Mouse (Mus musculus): ENCODE measurements around the gene Apoh. TPM values are rescaled to one million over a fixed set of nuclear protein-coding genes. Genes with fewer than 3 reads are reported as not detected.

Gene Apoh
- polyA plus RNA-seq, 1 experiment from 2014 or later, result not detected

- Histone ChIP-seq H3K9me3 (no peaks in the 10 kb centered on the region), H3K27me3 (no peaks in the 10 kb centered on the region), H3K27ac (replicated peaks) (no peak overlapping the region), H3K4me3 (no peak overlapping the region), H3K9ac (replicated peaks) (no peak overlapping the region), H3K4me1 (no peaks in the 10 kb centered on the region), H3K4me2 (replicated peaks) (no peak overlapping the region), H3K36me3 (no peaks in the 10 kb centered on the region)
- 92% methylated on average over 7 of the region's 7 CpGs for whole genome bisulfite sequencing
- ATAC-seq (replicated peaks), result no peak
Measured at GRCm38 (mm10) chr11:108396076-108396829, 53.1 kb downstream of the Apoh start.

GRCm38 (mm10) chr11:108409876-108410644 lies 66.9 kb downstream of the Apoh start:
- Histone ChIP-seq H3K36me3 (no peaks in the 10 kb centered on the region), H3K4me2 (replicated peaks) (no peak overlapping the region), H3K4me1 (0 out of 2 replicates have a peak, but pooled peaks cover 7% of the 10 kb centered on the region), H3K9ac (replicated peaks) (no peak overlapping the region), H3K4me3 (no peak overlapping the region), H3K27me3 (no peaks in the 10 kb centered on the region), H3K27ac (replicated peaks) (peak overlapping the region; percentile 68), H3K9me3 (no peaks in the 10 kb centered on the region)
- peak; percentile 81 for ATAC-seq (replicated peaks)
- WGBS, result 36% methylated on average over 8 of the region's 9 CpGs

DNA sequence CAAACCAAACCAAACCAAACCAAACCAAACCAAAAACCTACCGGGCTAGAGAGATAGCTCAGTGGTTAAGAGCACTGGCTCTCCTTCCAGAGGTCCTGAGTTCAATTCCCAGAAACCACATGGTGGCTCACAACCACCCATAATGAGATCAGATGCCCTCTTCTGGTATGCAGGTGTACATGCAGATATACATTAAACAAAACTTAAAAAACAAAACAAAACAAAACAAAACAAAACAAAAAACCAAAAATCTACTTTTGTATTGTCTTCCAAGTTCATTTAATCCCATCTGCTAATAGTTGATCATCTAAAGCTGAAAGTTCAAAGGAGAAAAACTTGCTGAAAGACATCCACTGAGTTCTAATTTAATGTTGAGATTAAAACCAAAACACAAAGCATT lies 73.2 kb downstream of the Apoh start:
- Histone ChIP-seq H3K27me3 (no peaks in the 10 kb centered on the region), H3K27ac (replicated peaks) (no peak overlapping the region), H3K9me3 (no peaks in the 10 kb centered on the region), H3K9ac (replicated peaks) (no peak overlapping the region), H3K4me2 (replicated peaks) (no peak overlapping the region), H3K4me1 (no peaks in the 10 kb centered on the region), H3K4me3 (no peak overlapping the region), H3K36me3 (no peaks in the 10 kb centered on the region)
- WGBS, result 97% methylated on average over 1 of the region's 1 CpGs
- no peak for ATAC-seq (replicated peaks)

DNA sequence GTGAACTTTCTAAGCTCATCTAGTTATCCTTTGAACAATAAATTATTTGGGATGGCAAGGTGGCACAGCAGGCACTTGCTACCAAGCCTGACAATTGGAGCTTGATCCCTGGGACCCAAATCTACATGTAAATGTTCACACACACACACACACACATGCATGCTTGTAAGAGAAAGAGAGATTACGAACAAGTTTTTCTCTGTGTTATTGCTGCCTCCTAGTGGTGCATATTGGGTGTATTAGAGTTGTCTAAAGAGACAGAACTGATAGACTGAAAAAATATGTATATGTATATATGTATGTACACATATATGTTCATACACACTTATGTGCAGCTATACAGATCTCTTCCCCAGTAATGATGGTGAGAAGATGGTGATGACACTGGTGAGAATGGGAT lies 75.4 kb downstream of the Apoh start:
- ATAC-seq (replicated peaks), result 0 out of 2 replicates have a peak, but pooled peaks have one; percentile 35
- Histone ChIP-seq H3K4me3 (no peak overlapping the region), H3K36me3 (no peaks in the 10 kb centered on the region), H3K27me3 (no peaks in the 10 kb centered on the region), H3K9ac (replicated peaks) (no peak overlapping the region), H3K27ac (replicated peaks) (no peak overlapping the region), H3K4me2 (replicated peaks) (no peak overlapping the region), H3K9me3 (no peaks in the 10 kb centered on the region), H3K4me1 (peaks cover 6% of the 10 kb centered on the region)
- 10% methylated on average over 1 of the region's 1 CpGs for WGBS

DNA sequence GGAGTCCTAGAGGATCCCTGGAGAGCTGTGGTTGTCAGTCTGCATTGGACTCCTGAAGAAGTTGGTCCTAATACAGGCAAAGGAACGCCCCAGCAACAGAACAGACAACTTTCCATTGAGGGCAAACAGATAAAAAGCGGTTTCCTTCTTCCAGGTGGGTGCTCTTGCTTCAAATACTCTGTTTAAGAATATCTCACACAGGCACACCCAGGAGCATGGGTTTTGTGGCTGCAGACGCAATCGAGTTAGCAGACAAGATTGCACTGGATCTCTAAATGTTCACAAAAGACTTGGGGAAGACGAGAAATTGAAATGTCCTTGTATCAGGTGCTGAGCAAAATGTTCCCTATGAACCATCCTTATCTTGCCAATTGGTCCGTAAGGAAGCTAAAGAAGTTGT lies 76.1 kb downstream of the Apoh start:
- no peak overlapping the region for H3K4me2 ChIP-seq (replicated peaks)
- no peak for ATAC-seq (replicated peaks)
- H3K4me1 ChIP-seq, result peaks cover 13% of the 10 kb centered on the region
- H3K36me3 ChIP-seq, result no peaks in the 10 kb centered on the region
- H3K27me3 ChIP-seq, result no peaks in the 10 kb centered on the region
- 90% methylated on average over 6 of the region's 6 CpGs for WGBS
- no peak overlapping the region for H3K27ac ChIP-seq (replicated peaks)
- no peak overlapping the region for H3K9ac ChIP-seq (replicated peaks)
- no peaks in the 10 kb centered on the region for H3K9me3 ChIP-seq
- no peak overlapping the region for H3K4me3 ChIP-seq

DNA sequence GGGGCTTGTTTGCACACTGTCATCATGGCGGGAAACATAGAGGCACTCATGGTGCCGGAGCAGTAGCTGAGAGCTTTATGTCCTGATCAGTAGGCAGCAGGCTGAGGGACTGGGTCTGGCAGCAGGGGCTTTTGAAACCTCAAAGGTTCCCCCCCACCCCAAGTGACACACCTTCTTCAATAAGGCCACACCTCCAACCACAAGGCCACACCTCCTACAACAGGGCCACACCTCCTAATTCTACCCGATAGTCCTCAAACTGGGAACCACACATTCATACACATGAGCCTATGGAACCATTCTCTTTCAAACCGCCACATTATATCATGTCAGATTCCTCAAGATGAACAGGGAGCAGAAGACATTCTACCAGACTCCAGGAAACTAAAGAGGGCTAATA lies 77.6 kb downstream of the Apoh start:
- Histone ChIP-seq H3K27me3 (no peaks in the 10 kb centered on the region), H3K4me2 (replicated peaks) (no peak overlapping the region), H3K36me3 (no peaks in the 10 kb centered on the region), H3K4me1 (peaks cover 22% of the 10 kb centered on the region), H3K9me3 (no peaks in the 10 kb centered on the region), H3K4me3 (no peak overlapping the region), H3K27ac (replicated peaks) (no peak overlapping the region), H3K9ac (replicated peaks) (no peak overlapping the region)
- no peak for ATAC-seq (replicated peaks)
- 80% methylated on average over 4 of the region's 4 CpGs for WGBS

DNA sequence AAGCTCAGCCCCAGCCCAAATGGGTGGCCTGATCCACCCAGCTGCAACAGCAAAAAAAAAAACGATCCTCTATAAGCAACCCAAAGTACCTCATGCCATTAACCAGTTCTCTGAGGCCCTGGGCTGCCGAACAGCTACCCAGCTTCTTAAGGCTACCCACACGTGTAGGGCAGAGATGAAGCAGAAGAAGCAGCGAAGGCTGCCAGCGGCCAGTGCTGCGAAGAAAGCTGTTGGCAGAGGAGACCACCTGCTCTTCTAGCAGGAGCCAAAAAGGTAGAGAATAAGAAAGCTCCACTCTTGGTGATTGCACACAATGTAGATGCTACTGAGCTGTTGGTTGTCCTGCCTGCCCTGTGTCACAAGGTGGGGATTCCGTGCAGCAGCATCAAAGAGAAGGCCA lies 80.1 kb downstream of the Apoh start:
- no peaks in the 10 kb centered on the region for H3K36me3 ChIP-seq
- WGBS, result 33% methylated on average over 7 of the region's 7 CpGs
- H3K9me3 ChIP-seq, result no peaks in the 10 kb centered on the region
- no peak overlapping the region for H3K27ac ChIP-seq (replicated peaks)
- H3K4me1 ChIP-seq, result peaks cover 22% of the 10 kb centered on the region
- no peak for ATAC-seq (replicated peaks)
- no peak overlapping the region for H3K4me3 ChIP-seq
- H3K27me3 ChIP-seq, result no peaks in the 10 kb centered on the region
- H3K9ac ChIP-seq (replicated peaks), result no peak overlapping the region
- H3K4me2 ChIP-seq (replicated peaks), result no peak overlapping the region

DNA sequence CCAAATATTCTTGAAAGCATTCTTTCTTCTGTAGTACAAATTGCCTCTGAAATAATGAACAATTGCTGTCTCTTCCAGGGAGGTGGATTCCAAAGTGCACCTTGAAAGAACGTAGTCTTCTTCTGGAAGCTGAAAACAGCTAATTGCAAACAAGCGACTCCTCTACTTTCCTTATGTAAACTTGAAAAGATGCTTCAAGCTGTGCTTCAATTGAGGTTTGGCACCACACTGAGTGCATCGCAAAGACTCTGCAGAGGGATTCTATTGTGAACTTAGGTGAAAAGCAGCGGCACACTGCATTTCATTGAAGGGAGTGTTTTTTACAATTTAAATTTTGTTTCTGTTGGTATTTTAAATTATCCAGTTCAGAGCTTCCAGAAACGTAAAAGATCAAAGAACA lies 81.0 kb downstream of the Apoh start:
- H3K9me3 ChIP-seq, result no peaks in the 10 kb centered on the region
- peak overlapping the region; percentile 57 for H3K4me3 ChIP-seq
- peaks cover 22% of the 10 kb centered on the region for H3K4me1 ChIP-seq
- peak overlapping the region; percentile 72 for H3K4me2 ChIP-seq (replicated peaks)
- no peak for ATAC-seq (replicated peaks)
- under 1% methylated on average over 5 of the region's 5 CpGs for WGBS
- no peaks in the 10 kb centered on the region for H3K27me3 ChIP-seq
- H3K27ac ChIP-seq (replicated peaks), result peak overlapping the region; percentile 74
- H3K36me3 ChIP-seq, result no peaks in the 10 kb centered on the region
- peak overlapping the region; percentile 45 for H3K9ac ChIP-seq (replicated peaks)

- peak; percentile 94 for ATAC-seq (replicated peaks)
- peak within 1 kb of the TSS; percentile 74 for H3K27ac ChIP-seq (replicated peaks)
- H3K27me3 ChIP-seq, result no peaks in the 10 kb centered on the region
- H3K4me1 ChIP-seq, result peaks cover 22% of the 10 kb centered on the region
- H3K4me2 ChIP-seq (replicated peaks), result peak within 1 kb of the TSS; percentile 72
- WGBS, result under 1% methylated on average over 61 of the region's 61 CpGs
- peak within 1 kb of the TSS; percentile 57 for H3K4me3 ChIP-seq
- H3K36me3 ChIP-seq, result no peaks in the 10 kb centered on the region
- H3K9me3 ChIP-seq, result no peaks in the 10 kb centered on the region
- peak within 1 kb of the TSS; percentile 56 for H3K9ac ChIP-seq (replicated peaks)
Measured at GRCm38 (mm10) chr11:108424889-108425591, 81.9 kb downstream of the Apoh start, which contains the start of gene Cep112. Gene Cep112, plus strand, starts transcription at chr11:108425192.

- H3K4me1 ChIP-seq, result peaks cover 22% of the 10 kb centered on the region
- H3K4me2 ChIP-seq (replicated peaks), result peak overlapping the region; percentile 72
- H3K9me3 ChIP-seq, result no peaks in the 10 kb centered on the region
- peak overlapping the region; percentile 74; the same call in 1 of the 2 replicates for H3K27ac ChIP-seq (replicated peaks)
- H3K9ac ChIP-seq (replicated peaks), result peak overlapping the region; percentile 56
- no peaks in the 10 kb centered on the region for H3K36me3 ChIP-seq
- H3K4me3 ChIP-seq, result peak overlapping the region; percentile 57
- H3K27me3 ChIP-seq, result no peaks in the 10 kb centered on the region
- peak; percentile 62 for ATAC-seq (replicated peaks)
- WGBS, result 5% methylated on average over 14 of the region's 14 CpGs
Measured at GRCm38 (mm10) chr11:108425592-108425921, 82.4 kb downstream of the Apoh start.

- peak overlapping the region; percentile 72 for H3K4me2 ChIP-seq (replicated peaks)
- 67% methylated on average over 3 of the region's 3 CpGs for WGBS
- H3K27ac ChIP-seq (replicated peaks), result no peak overlapping the region
- H3K27me3 ChIP-seq, result no peaks in the 10 kb centered on the region
- no peak overlapping the region for H3K9ac ChIP-seq (replicated peaks)
- no peaks in the 10 kb centered on the region for H3K9me3 ChIP-seq
- H3K4me3 ChIP-seq, result peak overlapping the region; percentile 57
- no peak for ATAC-seq (replicated peaks)
- peaks cover 22% of the 10 kb centered on the region for H3K4me1 ChIP-seq
- no peaks in the 10 kb centered on the region for H3K36me3 ChIP-seq
Measured at GRCm38 (mm10) chr11:108426086-108426485, 82.9 kb downstream of the Apoh start.

GRCm38 (mm10) chr11:108427191-108427590 lies 84.0 kb downstream of the Apoh start:
- WGBS, result 56% methylated on average over 6 of the region's 6 CpGs
- Histone ChIP-seq H3K4me1 (peaks cover 22% of the 10 kb centered on the region), H3K4me3 (no peak overlapping the region), H3K27me3 (no peaks in the 10 kb centered on the region), H3K4me2 (replicated peaks) (no peak overlapping the region), H3K27ac (replicated peaks) (no peak overlapping the region), H3K9me3 (no peaks in the 10 kb centered on the region), H3K36me3 (no peaks in the 10 kb centered on the region), H3K9ac (replicated peaks) (no peak overlapping the region)
- no peak for ATAC-seq (replicated peaks)
